Mouse (Mus musculus) ES-Bruce4 (cell line): ENCODE results near the gene Zbtb20.

Source experiments
- CTCF ChIP-seq: IDR thresholded peaks from one replicate; pipeline ENCODE4 v1.8.1; 2011; ENCODE audit warnings: low read depth, low read length
- EP300 ChIP-seq: IDR thresholded peaks from 2 replicates; pipeline ENCODE4 v1.6.1; 2011; ENCODE audit warnings: low read depth, low read length; ENCODE audit not compliant: insufficient read depth
- POLR2A ChIP-seq: IDR thresholded peaks from one replicate; pipeline ENCODE4 v1.8.1; 2011; ENCODE audit warnings: low read length; ENCODE audit not compliant: insufficient read depth

- TF ChIP-seq POLR2A (no peak), CTCF (no peak), EP300 (no peak)
Measured at GRCm38 (mm10) chr16:43370496-43371020, 494.9 kb downstream of the Zbtb20 start.
